7 mouse cellular contexts compared by ENCODE assay signal in genomic region chr7:39655709-39656397, GRCm38 (mm10).
DNase-seq lines count a peak whose midpoint lies in the region; ATAC-seq and TF ChIP-seq lines count a peak whose summit lies in the region.

No protein-coding gene starts in this region.

- peak overlapping the region; percentile 53 for H3K4me2 ChIP-seq in lung, embryonic 16.5 days (ENCODE audit: low read depth, low read length)
- H3K4me2 ChIP-seq in midbrain, postnatal 0 days (ENCODE audit: low read depth, low read length, poor library complexity, severe bottlenecking), result peak overlapping the region; percentile 56

- no peaks in the 10 kb centered on the region for H3K27me3 ChIP-seq in lung, embryonic 16.5 days (ENCODE audit: control insufficient read depth, insufficient read depth, low read depth, low read length)
- H3K27me3 ChIP-seq in embryonic facial prominence, embryonic 10.5 days (replicated peaks; ENCODE audit: low read depth, poor library complexity, severe bottlenecking), result no peaks in the 10 kb centered on the region
- H3K27me3 ChIP-seq in midbrain, postnatal 0 days (ENCODE audit: insufficient read depth, low read length), result 0 out of 2 replicates have a peak, but pooled peaks cover 4% of the 10 kb centered on the region

- peak overlapping the region; percentile 52 for H3K4me3 ChIP-seq in lung, embryonic 16.5 days (ENCODE audit: low read length)
- peak overlapping the region; percentile 60 for H3K4me3 ChIP-seq in embryonic facial prominence, embryonic 10.5 days
- H3K4me3 ChIP-seq in midbrain, postnatal 0 days (ENCODE audit: low read depth, low read length), result peak overlapping the region; percentile 41

- ATAC-seq in lung, embryonic 16.5 days (ENCODE audit: low read depth), result no peak; the same call in 1 of the 2 replicates
- peak; percentile 62 for ATAC-seq in midbrain, postnatal 0 days (ENCODE audit: low FRiP score)

- H3K9ac ChIP-seq in lung, embryonic 16.5 days (ENCODE audit: low read length), result peak overlapping the region; percentile 63
- H3K9ac ChIP-seq in midbrain, postnatal 0 days (replicated peaks; ENCODE audit: low read length, poor library complexity, severe bottlenecking), result peak overlapping the region; percentile 60

- no peaks in the 10 kb centered on the region for H3K9me3 ChIP-seq in lung, embryonic 16.5 days (ENCODE audit: control insufficient read depth, low read length)
- no peaks in the 10 kb centered on the region for H3K9me3 ChIP-seq in embryonic facial prominence, embryonic 10.5 days
- no peaks in the 10 kb centered on the region for H3K9me3 ChIP-seq in midbrain, postnatal 0 days (ENCODE audit: low read length)

- H3K4me1 ChIP-seq in lung, embryonic 16.5 days (replicated peaks; ENCODE audit: control insufficient read depth, insufficient read depth, low read length), result peaks cover 6% of the 10 kb centered on the region; the same call in 1 of the 2 replicates
- H3K4me1 ChIP-seq in embryonic facial prominence, embryonic 10.5 days, result peaks cover 8% of the 10 kb centered on the region
- H3K4me1 ChIP-seq in midbrain, postnatal 0 days (ENCODE audit: insufficient read depth, low read length), result peaks cover 3% of the 10 kb centered on the region; the same call in 1 of the 2 replicates

- TF ChIP-seq CTCF in midbrain, postnatal 0 days (IDR thresholded peaks at IDR 0.05), result no peak

- no peak for DNase-seq in lung, postnatal 25 days (ENCODE audit: low spot score)
- peak; percentile 24 for DNase-seq in embryonic facial prominence, embryonic 10.5 days (ENCODE audit: low spot score)
- peak; percentile 63 for DNase-seq in induced T-regulatory cell, adult 2 months (ENCODE audit: low read depth)
- peak; percentile 32 for DNase-seq in midbrain, postnatal 0 days (ENCODE audit: low spot score)
- no peak for DNase-seq in right cerebral cortex, adult 2 months (ENCODE audit: low spot score in 2 of 2)
- no peak for DNase-seq in adrenal gland, postnatal 25 days

- peak overlapping the region; percentile 52 for H3K27ac ChIP-seq in lung, embryonic 16.5 days (ENCODE audit: low read length)
- H3K27ac ChIP-seq in embryonic facial prominence, embryonic 10.5 days (replicated peaks), result peak overlapping the region; percentile 87
- H3K27ac ChIP-seq in midbrain, postnatal 0 days (ENCODE audit: low read depth, low read length), result peak overlapping the region; percentile 83

- H3K36me3 ChIP-seq in lung, embryonic 16.5 days (ENCODE audit: control insufficient read depth, insufficient read depth, low read length), result no peaks in the 10 kb centered on the region
- H3K36me3 ChIP-seq in embryonic facial prominence, embryonic 10.5 days (replicated peaks), result no peaks in the 10 kb centered on the region
- H3K36me3 ChIP-seq in midbrain, postnatal 0 days (ENCODE audit: insufficient read depth, low read length), result no peaks in the 10 kb centered on the region

- WGBS in lung, embryonic 16.5 days, result 29% methylated on average over 13 of the region's 13 CpGs
- WGBS in embryonic facial prominence, embryonic 10.5 days, result 41% methylated on average over 13 of the region's 13 CpGs
- 24% methylated on average over 13 of the region's 13 CpGs for WGBS in midbrain, postnatal 0 days

Comparison
In these comparisons a context has a peak if more than half of its experiments do, and no peak if none do; other contexts are left out.
1. DNase-seq: peak in embryonic facial prominence, embryonic 10.5 days (single experiment), induced T-regulatory cell, adult 2 months (single experiment) and midbrain, postnatal 0 days (single experiment); none in lung, postnatal 25 days (single experiment), right cerebral cortex, adult 2 months (0 of 2) and adrenal gland, postnatal 25 days (single experiment).
2. Peak in every context shown above with its lines, with median percentiles within 50 percentile points of each other: H3K27ac ChIP-seq and H3K4me3 ChIP-seq.